Mouse (Mus musculus) layer of hippocampus, adult 18-20 months (tissue): ENCODE data around the gene Nlrp9a. TPM values are rescaled to one million over a fixed set of nuclear protein-coding genes. Genes with fewer than 3 reads are reported as not detected.
"Not testable (repeated sequence)": the region's sequence is repeated elsewhere in the genome, so short reads cannot be mapped to it uniquely, and the experiment has no call there.

Source experiments
- DNase-seq, 2 experiments: peaks; one replicate each; pipeline ENCODE4 v3.0.0; 2022; ENCODE audit warnings: low spot score in 2 of 2
- long read RNA-seq: library from polyadenylated mRNA; stranded (forward); transcript quantifications from one replicate; pipeline ENCODE4 v2.0.0, GENCODE M21; 2021
- microRNA-seq, 2 experiments: library from miRNA; unstranded; fragments of <30 nt; microRNA quantifications; one replicate each; pipeline ENCODE4 v1.2.0; 2021
- total RNA-seq, 2 experiments: library from RNA; stranded (reverse); gene quantifications; 2 replicates each; pipeline ENCODE4 v1.2.3; 2021

Nlrp9a gene
- total RNA-seq = not detected
- long read RNA-seq = 0 reads

DNA sequence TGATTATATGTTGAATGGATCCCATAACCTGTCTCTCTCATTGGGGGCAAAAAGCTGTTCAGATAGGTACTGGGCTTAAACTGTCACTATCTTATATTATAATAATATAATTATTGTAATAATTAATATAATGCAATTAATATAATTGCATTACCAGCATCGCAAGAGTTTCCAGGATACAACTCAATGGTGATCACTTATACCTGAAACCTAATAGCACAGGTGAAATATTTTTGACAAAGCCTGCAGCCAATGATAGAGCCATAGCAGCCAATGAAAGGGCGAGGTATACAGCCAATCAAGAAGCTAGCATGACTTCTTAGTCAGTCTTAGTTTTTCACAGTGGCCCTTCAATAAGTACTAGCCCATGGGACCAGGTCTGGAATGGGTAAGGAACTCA is at the start of gene Nlrp9a:
TSS of gene Nlrp9a (plus strand) at position 301 of the 400 bp plus-strand sequence.
- DNase-seq = not testable (repeated sequence)

DNA sequence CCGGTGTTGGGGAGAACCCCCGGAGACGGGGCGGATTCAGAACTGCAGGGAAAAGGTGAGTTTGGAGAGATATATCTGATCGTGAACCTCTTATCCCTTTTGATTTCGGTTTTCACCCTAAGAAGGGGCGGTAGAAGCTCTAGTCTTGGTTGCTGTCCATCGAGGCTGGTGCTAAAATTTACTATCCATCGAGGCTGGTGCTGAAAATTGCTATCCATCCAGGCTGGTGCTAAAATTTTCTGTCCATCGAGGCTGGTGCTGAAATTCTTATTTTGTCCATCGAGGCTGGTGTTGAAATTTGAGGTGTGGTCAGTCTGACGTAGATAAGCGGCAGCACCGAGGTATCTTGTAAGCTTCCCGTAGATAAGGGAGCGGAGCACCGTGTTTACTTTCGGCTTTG is 45.3 kb upstream of the Nlrp9a start:
- not testable (repeated sequence) for DNase-seq

DNA sequence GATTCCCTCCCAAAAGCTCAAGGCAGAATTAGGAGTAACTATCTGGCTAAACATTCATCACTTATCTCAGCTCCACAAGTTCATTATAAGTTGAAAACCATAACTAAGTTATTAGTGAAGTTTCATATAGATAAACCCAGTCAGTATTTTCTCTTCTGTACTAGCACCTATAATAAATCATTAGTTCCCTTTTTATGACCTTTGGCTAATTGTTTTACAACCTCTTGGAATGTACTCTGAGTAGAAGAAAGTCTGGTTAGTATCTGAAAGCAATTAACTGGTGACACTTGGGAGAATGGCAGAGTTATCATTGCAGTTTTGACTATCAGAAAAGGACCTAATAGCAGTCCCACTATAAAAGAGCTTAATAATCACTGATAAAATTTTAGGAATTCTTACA is 54.3 kb downstream of the Nlrp9a start:
- no peak for DNase-seq

DNA sequence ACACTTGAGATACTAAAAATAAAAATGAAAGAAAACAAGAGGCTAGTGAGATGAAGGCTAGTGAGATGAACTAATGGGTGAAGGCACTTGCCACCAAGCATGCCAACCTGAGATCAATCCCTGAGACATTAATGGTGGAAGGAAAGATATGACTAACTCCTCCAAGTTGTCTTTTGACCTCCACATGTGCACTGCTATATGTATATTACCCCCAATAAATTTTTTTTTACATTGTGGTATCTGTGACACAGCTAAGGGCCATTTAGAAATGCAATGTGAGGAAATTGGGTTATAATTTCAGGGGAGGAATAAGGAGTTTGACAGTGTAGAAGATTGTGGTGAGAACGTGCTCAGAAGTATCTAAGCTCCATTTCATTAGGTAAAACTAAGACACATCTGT is 55.0 kb downstream of the Nlrp9a start:
- DNase-seq = no peak

DNA sequence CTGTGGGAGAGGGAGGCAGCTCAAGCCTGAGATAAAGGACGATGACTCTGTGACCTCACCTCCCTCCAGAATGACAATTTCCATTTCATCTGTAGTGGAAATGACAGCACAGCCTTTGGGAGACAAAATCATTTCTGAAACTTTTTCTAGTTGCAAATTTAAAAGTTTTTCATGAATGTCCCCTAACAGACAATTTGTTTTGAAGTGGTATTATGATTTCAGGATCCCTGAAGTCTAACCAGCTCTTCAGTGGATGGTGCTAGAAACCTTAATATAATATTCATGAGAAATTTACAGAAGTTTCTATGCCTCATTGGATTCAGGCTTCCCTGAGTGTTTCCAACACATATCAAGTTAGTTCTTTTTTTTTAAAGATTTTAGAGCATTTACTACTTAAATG is 83.5 kb downstream of the Nlrp9a start, which contains the start of gene Vmn1r185:
TSS of gene Vmn1r185 (minus strand) at position 101 of the 400 bp plus-strand sequence.
- not testable (repeated sequence) for DNase-seq

Small RNA genes within 50 kb of the gene (microRNA-seq; reads per million reads assigned to microRNA genes)
- 0 reads per million in 2 experiments for gene Gm25947

Other genes starting within 250 kb of the Nlrp9a start
- gene Cyp2a4, start 227.9 kb upstream of the Nlrp9a start, total RNA-seq = not detected
- not detected for gene Nlrp9c, start 131.3 kb upstream of the Nlrp9a start, total RNA-seq
- not detected for gene Nlrp4a, start 99.9 kb upstream of the Nlrp9a start, total RNA-seq
- not detected for gene Vmn1r185, start 83.4 kb downstream of the Nlrp9a start, total RNA-seq
- gene Cyp2b23, start 151.4 kb downstream of the Nlrp9a start, total RNA-seq = not detected
- not detected for gene Cyp2b19, start 222.1 kb downstream of the Nlrp9a start, total RNA-seq